Mouse (Mus musculus) heart, postnatal 25 days (tissue): ENCODE data around the gene Patj. TPM values are rescaled to one million over a fixed set of nuclear protein-coding genes. Genes with fewer than 3 reads are reported as not detected.
"Not testable (repeated sequence)": the region's sequence is repeated elsewhere in the genome, so short reads cannot be mapped to it uniquely, and the experiment has no call there.

ENCODE experiments used
- DNase-seq: peaks from one replicate; pipeline ENCODE4 v3.0.0; 2022; ENCODE audit warnings: low spot score
- intact Hi-C: fragments of 180-260 bp; cut with DNase I; formaldehyde crosslinking; loops from one replicate; pipeline ENCODE4 v1.15.1; 2025
- total RNA-seq, 2 experiments: library from RNA; stranded (reverse); gene quantifications; 2 replicates each; pipeline ENCODE4 v1.2.3; 2021

The Patj gene
- total RNA-seq, 2 experiments from 2014 or later: 14.8 to 15.1 TPM

- DNase-seq: no peak
- intact Hi-C loops: no loop called here
These were observed 225.6 kb downstream of the Patj start for GRCm38 (mm10) chr4:98620986-98621784.

GRCm38 (mm10) chr4:98622180-98622579 lies 226.6 kb downstream of the Patj start:
- intact Hi-C loops: no loop called here
- no peak for DNase-seq

GRCm38 (mm10) chr4:98622996-98623673 lies 227.6 kb downstream of the Patj start:
- no peak for DNase-seq
- intact Hi-C loops: no loop called here

GRCm38 (mm10) chr4:98628286-98628685 lies 232.7 kb downstream of the Patj start:
- intact Hi-C loops: no loop called here
- no peak for DNase-seq

- DNase-seq, intact Hi-C loops: not testable (repeated sequence)
These were observed 233.6 kb downstream of the Patj start for GRCm38 (mm10) chr4:98629217-98629616.

- intact Hi-C loops: no loop called here
- no peak for DNase-seq
These were observed 239.7 kb downstream of the Patj start for GRCm38 (mm10) chr4:98635140-98635837.

GRCm38 (mm10) chr4:98638731-98639130 lies 243.1 kb downstream of the Patj start:
- intact Hi-C loops: no loop called here
- no peak for DNase-seq

GRCm38 (mm10) chr4:98653650-98654049 lies 258.1 kb downstream of the Patj start:
- no peak for DNase-seq
- intact Hi-C loops: no loop called here

GRCm38 (mm10) chr4:98654419-98654821 lies 258.8 kb downstream of the Patj start:
- no peak for DNase-seq
- intact Hi-C loops: no loop called here

GRCm38 (mm10) chr4:98656759-98657158 lies 261.2 kb downstream of the Patj start:
- intact Hi-C loops: no loop called here

GRCm38 (mm10) chr4:98659032-98659431 lies 263.4 kb downstream of the Patj start:
- DNase-seq: no peak
- intact Hi-C loops: no loop called here

More at GRCm38 (mm10) chr4:98656759-98657158, 261.2 kb downstream of the Patj start:
- DNase-seq: no peak

GRCm38 (mm10) chr4:98660534-98660933 lies 264.9 kb downstream of the Patj start:
- intact Hi-C loops: no loop called here
- DNase-seq: no peak

GRCm38 (mm10) chr4:98665884-98666283 lies 270.3 kb downstream of the Patj start:
- intact Hi-C loops: no loop called here
- DNase-seq: no peak

GRCm38 (mm10) chr4:98666451-98666850 lies 270.9 kb downstream of the Patj start:
- DNase-seq: no peak
- intact Hi-C loops: no loop called here

- intact Hi-C loops: no loop called here
- no peak for DNase-seq
These were observed 271.4 kb downstream of the Patj start for GRCm38 (mm10) chr4:98667009-98667408.

- DNase-seq: no peak
- intact Hi-C loops: no loop called here
These were observed 281.9 kb downstream of the Patj start for GRCm38 (mm10) chr4:98677506-98677905.

- DNase-seq: no peak
- intact Hi-C loops: no loop called here
These were observed 291.2 kb downstream of the Patj start for GRCm38 (mm10) chr4:98686678-98687267.

- no peak for DNase-seq
- intact Hi-C loops: no loop called here
These were observed 292.5 kb downstream of the Patj start for GRCm38 (mm10) chr4:98688116-98688515.

GRCm38 (mm10) chr4:98688520-98688919 lies 292.9 kb downstream of the Patj start:
- intact Hi-C loops: no loop called here
- DNase-seq: no peak

- no peak for DNase-seq
- intact Hi-C loops: no loop called here
These were observed 294.4 kb downstream of the Patj start for GRCm38 (mm10) chr4:98689988-98690387.
